Mouse (Mus musculus) small intestine, adult 2 months (tissue): ENCODE data around the gene Pacrg.
A peak's percentile ranks its signal among the peaks of the same experiment; 100 is the strongest.

Experiments used
- CTCF ChIP-seq: fragments of 200-500 bp; IDR thresholded peaks from 2 replicates; pipeline ENCODE4 v1.5.1; 2012; ENCODE audit warnings: low read depth, mild to moderate bottlenecking, control low read depth, inconsistent platforms, low read length, moderate library complexity, mixed read lengths; ENCODE audit not compliant: insufficient replicate concordance, insufficient read length; ENCODE audit errors: extremely low read depth
- POLR2A ChIP-seq: fragments of 200-500 bp; IDR thresholded peaks from 2 replicates; pipeline ENCODE4 v1.6.1; 2012; ENCODE audit warnings: low read depth, mild to moderate bottlenecking, control low read depth, inconsistent platforms, low read length, moderate library complexity

DNA sequence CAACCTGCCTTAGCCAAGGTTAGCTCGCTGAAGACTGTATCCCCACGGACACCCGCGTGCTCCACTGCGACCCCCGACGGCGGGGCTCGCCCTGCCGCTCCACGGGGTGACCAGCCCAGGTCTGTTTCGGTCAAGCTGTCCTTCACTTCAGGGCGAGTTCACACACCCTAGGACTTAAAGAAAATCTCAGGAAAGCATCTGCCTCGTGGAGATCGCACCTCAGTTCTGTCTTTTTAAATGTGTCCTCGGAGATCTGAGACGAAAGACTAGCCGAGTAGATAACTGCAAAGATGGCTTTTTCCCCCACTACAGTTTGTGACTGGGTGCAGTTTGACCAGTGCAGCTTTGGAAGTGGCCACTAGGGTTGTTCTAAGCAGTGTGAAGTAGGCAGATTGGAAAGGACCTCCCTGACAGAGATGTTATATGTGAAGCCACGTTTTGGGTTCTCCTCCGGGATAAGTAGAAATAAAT, 655 bp upstream of the Pacrg start:
- TF ChIP-seq POLR2A = no peak
- TF ChIP-seq CTCF = peak; percentile 40; the same call in 1 of the 2 replicates
